Mouse (Mus musculus) ES-Bruce4 (cell line): ENCODE data around the gene Abca3.

Experiments used
- CTCF ChIP-seq: IDR thresholded peaks from one replicate; pipeline ENCODE4 v1.8.1; 2011; ENCODE audit warnings: low read depth, low read length
- POLR2A ChIP-seq: IDR thresholded peaks from one replicate; pipeline ENCODE4 v1.8.1; 2011; ENCODE audit warnings: low read length; ENCODE audit not compliant: insufficient read depth

DNA sequence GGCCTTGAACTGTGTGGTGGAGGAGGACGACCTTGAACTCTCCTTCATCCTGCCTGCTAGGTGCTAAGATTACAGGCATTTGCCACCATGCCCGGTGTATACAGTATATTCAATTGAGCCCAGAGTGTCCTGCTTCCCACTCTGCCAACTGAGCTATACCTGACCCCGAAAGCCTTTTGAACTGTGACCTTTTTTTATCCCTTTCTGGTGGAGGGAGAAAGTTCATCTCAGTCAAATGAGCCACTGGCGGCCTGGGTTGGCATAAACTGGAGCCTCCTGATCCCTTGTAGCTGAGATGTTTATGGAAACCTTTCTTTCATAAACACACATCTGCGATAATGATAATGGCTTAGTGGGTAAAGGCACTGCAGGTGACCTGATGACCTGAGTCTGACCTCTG is 9.5 kb downstream of the Abca3 start:
- TF ChIP-seq POLR2A (no peak), CTCF (no peak)
